Mouse (Mus musculus) megakaryocyte-erythroid progenitor cell, adult 5 weeks (primary cell): ENCODE results near the gene Clec4a1. TPM values are rescaled to one million over a fixed set of nuclear protein-coding genes. Genes with fewer than 3 reads are reported as not detected.

Experiments
- polyA plus RNA-seq: library from polyadenylated mRNA; stranded (reverse); fragments of >175 nt; gene quantifications from 2 replicates; pipeline ENCODE4 v1.2.3, GENCODE M21; 2012

Clec4a1 gene
- polyA plus RNA-seq, result 0.05 and 0.11 TPM in 2 replicates

GRCm38 (mm10) chr6:122921451-122921850 is at the start of gene Clec4a1:
Clec4a1 (plus strand) TSS chr6:122921848.

GRCm38 (mm10) chr6:122873871-122874719 is 47.6 kb upstream of the Clec4a1 start, which contains the start of gene Necap1:
Necap1 (plus strand) TSS chr6:122874474.

GRCm38 (mm10) chr6:122952401-122952800 is 30.8 kb downstream of the Clec4a1 start, which contains the start of gene Clec4a3:
Clec4a3 (plus strand) TSS chr6:122952515.

Other genes starting within 250 kb of the Clec4a1 start
- not detected in 2 replicates for gene Nanog, start 214.4 kb upstream of the Clec4a1 start, polyA plus RNA-seq
- gene Slc2a3, start 120.2 kb upstream of the Clec4a1 start, polyA plus RNA-seq, result 14.8 and 20.3 TPM in 2 replicates
- 23.3 and 27.9 TPM in 2 replicates for gene Foxj2, start 101.9 kb upstream of the Clec4a1 start, polyA plus RNA-seq
- gene C3ar1, start 65.7 kb upstream of the Clec4a1 start, polyA plus RNA-seq, result 0.04 TPM in 1 of 2 replicates, not detected in the other
- 10.6 and 15.8 TPM in 2 replicates for gene Necap1, start 47.4 kb upstream of the Clec4a1 start, polyA plus RNA-seq
- gene Clec4a3, start 30.7 kb downstream of the Clec4a1 start, polyA plus RNA-seq, result 0.05 TPM in 1 of 2 replicates, not detected in the other
- not detected in 2 replicates for gene Clec4a4, start 68.5 kb downstream of the Clec4a1 start, polyA plus RNA-seq
- 0.14 TPM in 1 of 2 replicates, not detected in the other for gene Clec4b1, start 128.1 kb downstream of the Clec4a1 start, polyA plus RNA-seq
- 5.6 and 7.1 TPM in 2 replicates for gene Clec4a2, start 184.6 kb downstream of the Clec4a1 start, polyA plus RNA-seq